Mouse (Mus musculus): ENCODE data around the gene Gm20604.

The Gm20604 gene

DNA sequence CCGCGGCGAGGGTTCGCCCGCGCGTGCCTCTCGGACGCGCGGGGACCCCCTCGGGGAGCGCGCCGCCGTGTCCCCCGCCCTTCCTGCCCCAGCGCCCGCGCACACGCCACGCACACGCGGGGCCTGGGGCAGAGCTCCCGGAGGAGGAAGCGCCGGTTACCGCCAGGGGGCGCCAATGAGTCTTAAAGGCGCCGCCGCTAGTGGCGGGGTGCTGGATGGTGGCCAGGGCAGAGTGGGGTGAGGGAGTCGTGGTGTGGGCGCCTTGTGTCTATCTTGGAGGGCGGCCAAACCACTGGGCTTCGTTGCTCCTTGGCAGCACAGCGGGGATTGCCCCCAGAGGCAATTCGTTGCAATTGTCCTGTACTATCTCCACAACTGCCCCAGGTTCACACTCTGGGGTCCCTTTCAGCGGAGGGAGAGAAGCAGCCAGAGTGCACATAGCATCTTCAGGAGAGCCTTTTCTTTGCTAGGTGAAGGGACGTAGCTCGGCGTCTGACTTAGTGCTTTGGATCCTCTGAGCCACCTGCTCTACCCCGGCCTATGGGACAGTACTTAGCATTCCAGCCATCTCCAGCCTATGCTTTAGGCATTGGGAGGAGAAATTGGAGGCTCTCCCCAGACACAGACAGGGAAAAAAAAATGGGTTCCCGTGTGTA is 53.1 kb downstream of the Gm20604 start:
- peak; percentile 91 to 92 for DNase-seq

GRCm38 (mm10) chr12:102704457-102705198 is 53.8 kb downstream of the Gm20604 start, which contains the start of gene Itpk1:
Gene Itpk1, minus strand, starts transcription at chr12:102704930.
- peak; percentile 62 to 78 for DNase-seq

- DNase-seq = no peak
These were observed 54.5 kb downstream of the Gm20604 start for GRCm38 (mm10) chr12:102703921-102704408.

DNA sequence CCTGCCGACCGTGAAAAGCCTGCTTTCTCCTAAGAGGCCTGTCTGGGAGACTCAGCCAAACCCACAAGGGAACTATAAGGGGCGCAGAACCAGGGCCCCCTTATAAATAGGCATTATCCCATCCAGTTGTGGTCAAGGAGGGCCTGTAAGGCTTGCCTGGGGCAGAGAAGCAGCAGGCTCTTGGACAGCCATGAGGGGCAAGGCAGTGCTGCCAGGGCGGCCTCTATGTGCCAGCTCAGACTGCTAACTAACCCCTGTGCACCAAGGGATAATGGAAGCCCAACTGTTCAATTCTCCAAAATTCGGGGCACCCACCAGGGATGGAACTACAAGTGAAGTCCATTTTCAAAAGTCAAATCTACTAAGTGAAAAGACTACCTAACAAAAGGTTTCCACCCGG is 55.0 kb downstream of the Gm20604 start:
- no peak for DNase-seq

DNA sequence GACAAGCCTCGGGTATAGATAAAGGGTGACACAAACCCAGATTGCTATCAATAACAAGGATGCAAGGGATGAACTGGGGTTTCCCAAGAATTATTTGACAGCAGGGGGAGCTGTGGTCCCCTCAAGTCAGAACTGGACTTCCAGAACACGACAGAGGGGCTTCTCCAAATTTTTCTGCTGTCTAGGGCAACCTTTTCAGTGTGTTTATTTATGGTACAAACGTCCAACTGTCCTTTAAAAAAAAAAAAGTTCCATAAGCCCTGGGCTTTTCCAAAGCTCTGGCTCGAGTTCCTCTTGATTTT is 55.4 kb downstream of the Gm20604 start:
- DNase-seq = peak in 1 of 2 experiments; percentile 42

- peak; percentile 37 to 82 for DNase-seq
These were observed 55.9 kb downstream of the Gm20604 start for GRCm38 (mm10) chr12:102702356-102703110.

GRCm38 (mm10) chr12:102701691-102702207 is 56.7 kb downstream of the Gm20604 start:
- DNase-seq = no peak

DNA sequence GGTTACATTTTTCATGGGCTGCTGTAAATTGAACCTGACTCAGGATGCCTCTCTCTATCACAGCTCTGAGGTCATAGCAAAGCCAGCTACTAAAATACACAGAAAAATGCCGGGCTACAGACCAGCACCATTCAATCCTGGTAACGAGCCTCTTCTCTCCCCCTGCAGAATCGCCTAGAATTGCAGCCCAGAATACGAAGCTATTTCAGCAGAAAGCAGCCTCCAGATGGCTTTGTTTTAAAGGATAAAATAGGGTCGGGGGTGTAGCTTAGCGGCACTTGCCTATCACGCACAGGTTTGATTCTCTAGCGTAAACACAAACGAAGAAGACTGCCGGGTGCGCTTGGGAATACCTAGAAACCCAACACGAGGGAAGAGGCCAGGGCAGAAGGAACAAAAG is 58.0 kb downstream of the Gm20604 start:
- DNase-seq = no peak

DNA sequence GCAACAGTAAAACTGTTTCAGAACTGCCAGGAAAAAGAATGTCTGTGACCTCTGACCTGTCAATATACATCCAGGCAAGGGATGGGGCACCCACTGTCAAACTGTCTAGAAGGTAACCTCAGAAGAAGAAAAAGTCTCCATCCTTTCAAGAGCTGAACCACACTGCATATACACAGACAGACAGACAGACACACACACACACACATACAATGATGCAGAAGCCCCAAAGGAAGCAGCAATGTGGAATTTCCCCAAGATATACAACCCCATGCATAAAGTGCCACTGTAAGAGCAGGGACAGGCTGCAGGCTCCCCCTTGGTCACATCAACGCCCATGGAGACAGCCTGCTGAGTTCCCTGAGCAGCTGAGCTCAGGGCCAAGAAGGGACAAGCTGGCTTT is 59.3 kb downstream of the Gm20604 start:
- DNase-seq = peak in 1 of 2 experiments; percentile 7

GRCm38 (mm10) chr12:102698089-102698684 is 60.3 kb downstream of the Gm20604 start:
- DNase-seq = no peak

- DNase-seq = no peak
These were observed 61.1 kb downstream of the Gm20604 start for GRCm38 (mm10) chr12:102697381-102697780.

GRCm38 (mm10) chr12:102696635-102697354 is 61.7 kb downstream of the Gm20604 start:
- DNase-seq = no peak

GRCm38 (mm10) chr12:102695369-102696239 is 62.9 kb downstream of the Gm20604 start:
- no peak for DNase-seq

GRCm38 (mm10) chr12:102691761-102692160 is 66.7 kb downstream of the Gm20604 start:
- DNase-seq = peak in 1 of 2 experiments; percentile 31
